Comparison of ENCODE assay signal across 25 mouse cellular contexts in genomic region chr19:40380005-40380404, GRCm38 (mm10).
A peak's percentile ranks its signal among the peaks of the same experiment; 100 is the strongest.
DNase-seq lines count a peak whose midpoint lies in the region; ATAC-seq lines count a peak whose summit lies in the region.
"Had no signal": no experiment of that assay in that cellular context is flagged by ENCODE, and none has a peak within 500 bp of the region (broad histone marks: within the 10 kb centered on the region; RNA-seq: fewer than 3 reads in every experiment).

No protein-coding gene starts in this region.

- 45% methylated on average over 6 of the region's 6 CpGs for WGBS in heart, embryonic 13.5 days
- WGBS in neural tube, embryonic 13.5 days: 61% methylated on average over 6 of the region's 6 CpGs
- 71% methylated on average over 6 of the region's 6 CpGs for WGBS in embryonic facial prominence, embryonic 10.5 days

- intact Hi-C loops in heart, postnatal 36 days (cut with DNase I): no loop called here

- H3K4me3 ChIP-seq in heart, embryonic 13.5 days: no peak overlapping the region
- no peak overlapping the region for H3K4me3 ChIP-seq in neural tube, embryonic 13.5 days
- H3K4me3 ChIP-seq in embryonic facial prominence, embryonic 10.5 days: no peak overlapping the region
- H3K4me3 ChIP-seq: forebrain, embryonic 13.5 days; hindbrain, embryonic 15.5 days; intestine, embryonic 15.5 days; liver, embryonic 13.5 days; lung, embryonic 15.5 days; midbrain, embryonic 15.5 days; myocyte; stomach, embryonic 15.5 days had no signal

- H3K27ac ChIP-seq in heart, embryonic 13.5 days (replicated peaks): peak overlapping the region; percentile 56
- no peak overlapping the region; the same call in 1 of the 2 replicates for H3K27ac ChIP-seq in neural tube, embryonic 13.5 days (replicated peaks)
- H3K27ac ChIP-seq in embryonic facial prominence, embryonic 10.5 days (replicated peaks): no peak overlapping the region
- H3K27ac ChIP-seq: forebrain, embryonic 13.5 days; hindbrain, embryonic 15.5 days; intestine, embryonic 15.5 days; liver, embryonic 13.5 days; macrophage; midbrain, embryonic 15.5 days; stomach, embryonic 15.5 days had no signal

- no peak overlapping the region for H3K4me2 ChIP-seq in heart, embryonic 13.5 days
- H3K4me2 ChIP-seq in neural tube, embryonic 13.5 days: peak overlapping the region; percentile 6; the same call in 1 of the 2 replicates
- H3K4me2 ChIP-seq: forebrain, embryonic 13.5 days; hindbrain, embryonic 15.5 days; intestine, embryonic 15.5 days; liver, embryonic 13.5 days; lung, embryonic 15.5 days; midbrain, embryonic 15.5 days; stomach, embryonic 15.5 days had no signal

- no peak overlapping the region for H3K9ac ChIP-seq in heart, embryonic 13.5 days
- no peak overlapping the region for H3K9ac ChIP-seq in neural tube, embryonic 13.5 days
- H3K9ac ChIP-seq: forebrain, embryonic 13.5 days; hindbrain, embryonic 15.5 days; intestine, embryonic 15.5 days; liver, embryonic 13.5 days; lung, embryonic 15.5 days; midbrain, embryonic 15.5 days; stomach, embryonic 15.5 days had no signal

- H3K27me3 ChIP-seq in heart, embryonic 13.5 days (replicated peaks): no peaks in the 10 kb centered on the region
- no peaks in the 10 kb centered on the region for H3K27me3 ChIP-seq in neural tube, embryonic 13.5 days
- no peaks in the 10 kb centered on the region for H3K27me3 ChIP-seq in embryonic facial prominence, embryonic 10.5 days (replicated peaks; ENCODE audit: low read depth, poor library complexity, severe bottlenecking)
- H3K27me3 ChIP-seq: forebrain, embryonic 13.5 days; hindbrain, embryonic 15.5 days; intestine, embryonic 15.5 days; liver, embryonic 13.5 days; lung, embryonic 15.5 days; midbrain, embryonic 15.5 days; stomach, embryonic 15.5 days had no signal

- peak; percentile 45 to 65 for DNase-seq in cerebellum, postnatal 10 days
- DNase-seq in cerebellum, adult 9-11 months: no peak
- DNase-seq in heart, postnatal 36 days: no peak
- no peak for DNase-seq in neural tube, embryonic 10.5 days (ENCODE audit: extremely low spot score, low spot score)
- no peak for DNase-seq in embryonic facial prominence, embryonic 10.5 days (ENCODE audit: low spot score)
- DNase-seq in layer of hippocampus, adult 9-10 months (ENCODE audit: low spot score): no peak
- DNase-seq: adrenal gland, postnatal 36 days; cerebellum, adult 11-12 months; cerebellum, postnatal 36 days; embryo, embryonic 11 days; gastrocnemius, postnatal 10 days; kidney, adult 8-10 months; layer of hippocampus, adult 9-11 months; liver, embryonic 13.5 days; thymus, postnatal 25 days had no signal

- H3K9me3 ChIP-seq in heart, embryonic 13.5 days: no peaks in the 10 kb centered on the region
- H3K9me3 ChIP-seq in neural tube, embryonic 13.5 days: no peaks in the 10 kb centered on the region
- H3K9me3 ChIP-seq in embryonic facial prominence, embryonic 10.5 days: no peaks in the 10 kb centered on the region
- H3K9me3 ChIP-seq: forebrain, embryonic 13.5 days; hindbrain, embryonic 15.5 days; intestine, embryonic 15.5 days; liver, embryonic 13.5 days; lung, embryonic 15.5 days; midbrain, embryonic 15.5 days; stomach, embryonic 15.5 days had no signal

- no peak for ATAC-seq in heart, embryonic 13.5 days (ENCODE audit: extremely low read depth, insufficient number of reproducible peaks, low FRiP score, low TSS enrichment)
- no peak for ATAC-seq in neural tube, embryonic 13.5 days (ENCODE audit: low read depth)
- ATAC-seq: forebrain, embryonic 13.5 days; intestine, embryonic 15.5 days; midbrain, embryonic 15.5 days had no signal

- peaks cover 35% of the 10 kb centered on the region for H3K36me3 ChIP-seq in heart, embryonic 13.5 days
- peaks cover 43% of the 10 kb centered on the region for H3K36me3 ChIP-seq in neural tube, embryonic 13.5 days
- H3K36me3 ChIP-seq in embryonic facial prominence, embryonic 10.5 days (replicated peaks): no peaks in the 10 kb centered on the region
- H3K36me3 ChIP-seq: intestine, embryonic 15.5 days; liver, embryonic 13.5 days; lung, embryonic 15.5 days; stomach, embryonic 15.5 days had no signal

- H3K4me1 ChIP-seq in heart, embryonic 13.5 days: peaks cover 80% of the 10 kb centered on the region
- peaks cover 39% of the 10 kb centered on the region for H3K4me1 ChIP-seq in neural tube, embryonic 13.5 days (replicated peaks)
- H3K4me1 ChIP-seq in embryonic facial prominence, embryonic 10.5 days: peaks cover 14% of the 10 kb centered on the region
- H3K4me1 ChIP-seq: forebrain, embryonic 13.5 days; intestine, embryonic 15.5 days; liver, embryonic 13.5 days; midbrain, embryonic 15.5 days; stomach, embryonic 15.5 days had no signal

Comparison
In these comparisons a context has a peak if more than half of its experiments do, and no peak if none do; other contexts are left out.
1. DNase-seq: peak in cerebellum, postnatal 10 days (2 of 2); none in cerebellum, adult 9-11 months (single experiment), heart, postnatal 36 days (0 of 2), neural tube, embryonic 10.5 days (single experiment), embryonic facial prominence, embryonic 10.5 days (single experiment) and layer of hippocampus, adult 9-10 months (single experiment).